Mouse (Mus musculus): ENCODE results near the gene Eif3i. TPM values are rescaled to one million over a fixed set of nuclear protein-coding genes. Genes with fewer than 3 reads are reported as not detected.
A peak's percentile ranks its signal among the peaks of the same experiment; 100 is the strongest.

The Eif3i gene
- polyA plus RNA-seq, 1 experiment from 2014 or later = 257 TPM

DNA sequence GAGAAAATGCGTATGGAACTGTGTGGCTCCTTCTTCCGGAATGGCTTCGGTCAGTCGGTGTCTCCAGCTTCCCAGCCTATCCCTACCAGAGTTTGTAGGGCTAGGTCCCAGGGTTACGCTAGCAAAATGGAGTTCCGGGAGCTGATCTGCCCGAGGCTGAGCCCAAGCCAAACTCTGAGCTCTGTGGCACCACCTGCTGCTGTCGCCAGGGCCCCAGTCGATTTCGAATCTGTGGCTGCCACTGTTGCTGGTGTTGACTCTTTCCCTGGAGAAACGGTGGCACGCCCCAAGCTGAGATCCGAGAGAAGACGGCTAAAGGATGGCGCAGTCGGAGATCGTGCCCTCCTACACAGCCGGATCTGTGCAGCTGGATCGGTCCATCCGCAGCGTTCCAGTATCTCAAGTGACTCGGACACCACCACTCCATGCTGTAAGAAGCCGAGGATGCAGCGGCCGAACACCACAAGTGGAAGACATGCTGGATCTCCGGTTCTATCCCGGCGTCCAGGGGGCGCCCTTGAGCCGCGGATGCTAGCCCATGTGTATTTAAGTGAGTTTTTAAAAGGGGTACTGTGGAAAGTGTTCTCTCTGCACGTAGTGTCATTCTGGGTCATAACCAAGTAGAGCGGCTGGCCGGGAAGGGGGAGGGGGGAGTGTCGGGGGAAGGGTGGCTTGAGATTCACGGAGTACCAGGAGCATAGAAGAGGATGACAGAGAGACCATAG is 15.4 kb downstream of the Eif3i start:
- Histone ChIP-seq H3K4me1 (no peaks in the 10 kb centered on the region), H3K9me3 (no peaks in the 10 kb centered on the region), H3K27ac (0 out of 2 replicates have a peak overlapping the region, but pooled peaks have one; percentile 23), H3K9ac (peak overlapping the region; percentile 45), H3K4me2 (replicated peaks) (peak overlapping the region; percentile 70), H3K36me3 (peaks cover under 1% of the 10 kb centered on the region; the same call in 1 of the 2 replicates), H3K27me3 (no peaks in the 10 kb centered on the region), H3K4me3 (peak overlapping the region; percentile 46)
- WGBS = 1% methylated on average over 36 of the region's 36 CpGs
- peak; percentile 84 for ATAC-seq (ENCODE audit: insufficient number of reproducible peaks, insufficient read depth, low FRiP score, low TSS enrichment)

DNA sequence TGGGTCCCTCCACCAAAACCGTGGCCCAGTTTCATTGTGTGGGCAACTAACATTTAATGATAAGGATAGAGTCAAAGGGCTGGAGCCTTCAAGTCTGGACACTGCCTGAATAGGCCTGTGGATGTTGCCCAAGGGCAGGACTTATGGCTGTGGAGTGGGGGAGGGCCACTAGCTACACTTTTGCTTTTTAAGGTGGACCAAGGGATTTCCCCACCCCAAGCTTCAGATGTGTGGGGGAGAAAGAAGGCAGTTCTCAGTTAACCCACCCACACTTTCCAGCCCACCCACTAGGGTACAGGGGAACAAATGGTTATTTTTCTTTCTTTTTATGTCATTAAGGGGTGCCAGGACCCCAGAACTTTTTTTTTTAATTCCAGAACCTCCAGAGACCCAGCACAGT is 16.1 kb downstream of the Eif3i start:
- H3K27ac ChIP-seq = no peak overlapping the region
- no peaks in the 10 kb centered on the region for H3K9me3 ChIP-seq
- no peak overlapping the region for H3K9ac ChIP-seq
- no peaks in the 10 kb centered on the region for H3K27me3 ChIP-seq
- H3K4me1 ChIP-seq = no peaks in the 10 kb centered on the region
- H3K36me3 ChIP-seq = no peaks in the 10 kb centered on the region
- 67% methylated on average over 1 of the region's 1 CpGs for WGBS
- H3K4me3 ChIP-seq = peak overlapping the region; percentile 46
- no peak for ATAC-seq (ENCODE audit: insufficient number of reproducible peaks, insufficient read depth, low FRiP score, low TSS enrichment)
- peak overlapping the region; percentile 70 for H3K4me2 ChIP-seq (replicated peaks)

DNA sequence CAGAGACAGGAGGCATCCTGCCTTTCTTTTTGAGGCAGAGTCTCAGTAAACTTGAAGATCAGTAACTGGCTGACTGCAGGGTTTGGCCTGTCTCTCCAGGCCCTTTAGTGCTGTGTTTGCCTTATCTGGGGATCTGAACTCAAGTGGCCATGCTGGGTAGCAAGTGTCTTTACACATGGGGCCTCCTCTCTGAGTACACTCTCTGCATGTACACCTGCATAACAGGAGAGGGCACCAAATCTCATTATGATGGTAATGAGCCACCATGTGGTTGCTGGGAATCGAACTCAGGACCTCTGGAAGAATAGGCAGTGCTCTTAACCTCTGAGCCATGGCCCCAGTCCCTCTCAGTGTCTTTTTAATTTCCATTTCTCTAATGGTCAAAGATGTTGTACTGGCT is 18.2 kb downstream of the Eif3i start:
- no peak overlapping the region for H3K4me3 ChIP-seq
- no peaks in the 10 kb centered on the region for H3K36me3 ChIP-seq
- ATAC-seq (ENCODE audit: insufficient number of reproducible peaks, insufficient read depth, low FRiP score, low TSS enrichment) = no peak
- no peaks in the 10 kb centered on the region for H3K4me1 ChIP-seq
- H3K27me3 ChIP-seq = no peaks in the 10 kb centered on the region
- WGBS = 83% methylated on average over 1 of the region's 1 CpGs
- no peaks in the 10 kb centered on the region for H3K9me3 ChIP-seq
- no peak overlapping the region for H3K9ac ChIP-seq
- no peak overlapping the region for H3K4me2 ChIP-seq (replicated peaks)
- no peak overlapping the region for H3K27ac ChIP-seq

DNA sequence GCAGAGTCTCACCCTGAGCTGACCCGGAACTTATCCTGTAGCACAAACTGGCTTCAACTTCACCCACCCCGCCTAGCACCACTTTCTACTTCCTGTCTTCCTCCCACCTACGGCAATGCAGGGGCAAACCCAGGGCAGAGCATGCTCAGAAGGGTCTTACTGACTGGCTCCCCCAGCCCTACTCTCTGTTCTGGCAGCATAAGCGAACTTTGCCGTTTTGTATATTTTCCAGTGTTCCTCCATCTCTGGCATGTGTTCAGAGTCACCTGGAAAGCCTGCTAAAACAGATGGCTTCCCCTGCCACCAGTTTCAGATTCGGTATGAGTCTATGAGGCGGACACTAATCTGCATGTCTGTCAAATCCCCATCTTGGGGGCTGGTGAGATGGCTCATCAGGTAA is 20.1 kb downstream of the Eif3i start:
- 69% methylated on average over 7 of the region's 7 CpGs for WGBS
- Histone ChIP-seq H3K9ac (no peak overlapping the region), H3K36me3 (no peaks in the 10 kb centered on the region), H3K4me1 (no peaks in the 10 kb centered on the region), H3K4me2 (replicated peaks) (no peak overlapping the region), H3K27ac (no peak overlapping the region), H3K9me3 (no peaks in the 10 kb centered on the region), H3K27me3 (no peaks in the 10 kb centered on the region), H3K4me3 (no peak overlapping the region)
- ATAC-seq (ENCODE audit: insufficient number of reproducible peaks, insufficient read depth, low FRiP score, low TSS enrichment) = no peak

DNA sequence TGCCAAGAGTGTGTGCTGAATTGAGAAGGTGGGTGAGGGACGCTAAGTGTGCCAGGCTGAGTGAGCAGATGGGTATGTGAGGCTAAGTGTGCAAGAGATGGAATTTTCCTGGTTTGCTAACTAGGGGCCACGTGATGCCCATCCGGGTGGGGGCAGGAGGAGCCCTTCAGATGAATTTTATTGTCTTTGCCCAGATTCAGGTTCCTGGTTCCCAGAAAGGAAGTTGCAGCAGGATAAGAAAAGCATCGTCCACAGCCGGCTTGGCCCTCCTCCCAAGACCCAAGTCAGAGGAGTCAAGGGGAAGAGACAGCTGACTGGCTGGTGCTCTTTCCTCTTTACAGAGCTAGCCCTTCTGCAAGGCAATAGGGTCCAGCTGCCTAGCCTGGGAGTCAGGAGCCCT is 22.0 kb downstream of the Eif3i start, which contains the start of gene Fam167b:
Gene Fam167b, minus strand, starts transcription at position 84 of the 400 bp plus-strand sequence.
- H3K27ac ChIP-seq = no peak within 1 kb of the TSS; the same call in 1 of the 2 replicates
- no peak within 1 kb of the TSS for H3K9ac ChIP-seq
- no peak within 1 kb of the TSS for H3K4me2 ChIP-seq (replicated peaks)
- peaks cover 4% of the 10 kb centered on the region; the same call in 1 of the 2 replicates for H3K4me1 ChIP-seq
- H3K36me3 ChIP-seq = no peaks in the 10 kb centered on the region
- no peaks in the 10 kb centered on the region for H3K27me3 ChIP-seq
- WGBS = 90% methylated on average over 5 of the region's 5 CpGs
- no peak for ATAC-seq (ENCODE audit: insufficient number of reproducible peaks, insufficient read depth, low FRiP score, low TSS enrichment)
- no peak within 1 kb of the TSS for H3K4me3 ChIP-seq
- H3K9me3 ChIP-seq = no peaks in the 10 kb centered on the region

DNA sequence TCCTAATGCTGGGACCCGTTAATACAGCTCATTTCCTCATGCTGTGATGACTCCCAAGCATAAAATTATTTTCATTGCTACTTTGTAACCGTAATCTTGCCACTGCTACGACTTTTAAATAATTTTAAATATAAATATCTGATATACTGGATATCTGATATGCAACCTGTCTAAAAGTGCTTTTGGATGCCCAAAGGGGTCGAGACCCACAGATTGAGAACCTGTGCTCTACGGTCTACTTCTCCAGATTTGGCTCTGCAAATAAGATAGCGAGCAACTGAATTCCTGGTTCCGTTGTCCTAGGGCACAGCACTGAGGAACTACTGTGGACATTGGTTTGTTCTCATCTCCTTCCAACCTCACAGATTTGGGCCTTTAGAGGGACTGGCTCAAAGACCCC is 22.8 kb downstream of the Eif3i start:
- H3K27me3 ChIP-seq = no peaks in the 10 kb centered on the region
- no peak overlapping the region for H3K9ac ChIP-seq
- H3K36me3 ChIP-seq = no peaks in the 10 kb centered on the region
- no peak for ATAC-seq (ENCODE audit: insufficient number of reproducible peaks, insufficient read depth, low FRiP score, low TSS enrichment)
- 81% methylated on average over 7 of the region's 7 CpGs for WGBS
- peaks cover 4% of the 10 kb centered on the region; the same call in 1 of the 2 replicates for H3K4me1 ChIP-seq
- no peaks in the 10 kb centered on the region for H3K9me3 ChIP-seq
- H3K4me2 ChIP-seq (replicated peaks) = no peak overlapping the region
- H3K27ac ChIP-seq = no peak overlapping the region
- no peak overlapping the region for H3K4me3 ChIP-seq

DNA sequence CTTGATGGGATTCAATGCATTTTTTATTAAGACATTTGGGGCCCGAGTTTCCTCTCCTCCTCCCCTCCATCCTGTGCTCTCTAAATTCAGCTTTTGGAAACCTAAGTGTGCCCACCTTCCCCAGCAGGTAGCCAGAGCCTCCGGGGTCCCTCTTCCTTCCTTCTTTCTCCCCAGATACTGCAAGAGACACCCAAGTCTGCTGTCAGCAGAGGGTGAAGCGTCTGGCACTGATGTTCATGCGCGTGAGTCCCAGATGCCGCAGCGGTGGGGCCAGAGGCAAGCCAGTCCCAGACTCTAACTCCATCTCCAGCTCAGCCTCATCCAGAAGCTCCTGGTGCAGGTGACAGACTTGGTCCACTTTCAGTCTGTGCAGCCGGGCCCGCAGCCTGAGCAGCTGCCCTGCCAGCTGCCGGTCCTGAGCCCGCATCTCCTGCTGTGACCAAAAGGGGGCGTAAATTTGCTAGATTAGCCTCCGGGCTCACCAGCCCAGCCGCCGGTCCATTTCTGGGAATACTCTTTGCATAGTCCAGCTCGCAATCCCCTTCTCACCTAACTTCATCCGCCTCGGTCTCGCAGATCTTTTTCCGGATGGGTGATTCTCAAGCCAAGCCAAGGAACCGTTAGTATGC is 23.5 kb downstream of the Eif3i start:
- ATAC-seq (ENCODE audit: insufficient number of reproducible peaks, insufficient read depth, low FRiP score, low TSS enrichment) = no peak
- H3K9ac ChIP-seq = no peak overlapping the region
- no peak overlapping the region for H3K4me3 ChIP-seq
- peak overlapping the region; percentile 12; the same call in 1 of the 2 replicates for H3K4me2 ChIP-seq (replicated peaks)
- no peaks in the 10 kb centered on the region for H3K9me3 ChIP-seq
- H3K4me1 ChIP-seq = peaks cover 4% of the 10 kb centered on the region; the same call in 1 of the 2 replicates
- H3K36me3 ChIP-seq = no peaks in the 10 kb centered on the region
- no peaks in the 10 kb centered on the region for H3K27me3 ChIP-seq
- no peak overlapping the region for H3K27ac ChIP-seq
- 35% methylated on average over 21 of the region's 21 CpGs for WGBS

DNA sequence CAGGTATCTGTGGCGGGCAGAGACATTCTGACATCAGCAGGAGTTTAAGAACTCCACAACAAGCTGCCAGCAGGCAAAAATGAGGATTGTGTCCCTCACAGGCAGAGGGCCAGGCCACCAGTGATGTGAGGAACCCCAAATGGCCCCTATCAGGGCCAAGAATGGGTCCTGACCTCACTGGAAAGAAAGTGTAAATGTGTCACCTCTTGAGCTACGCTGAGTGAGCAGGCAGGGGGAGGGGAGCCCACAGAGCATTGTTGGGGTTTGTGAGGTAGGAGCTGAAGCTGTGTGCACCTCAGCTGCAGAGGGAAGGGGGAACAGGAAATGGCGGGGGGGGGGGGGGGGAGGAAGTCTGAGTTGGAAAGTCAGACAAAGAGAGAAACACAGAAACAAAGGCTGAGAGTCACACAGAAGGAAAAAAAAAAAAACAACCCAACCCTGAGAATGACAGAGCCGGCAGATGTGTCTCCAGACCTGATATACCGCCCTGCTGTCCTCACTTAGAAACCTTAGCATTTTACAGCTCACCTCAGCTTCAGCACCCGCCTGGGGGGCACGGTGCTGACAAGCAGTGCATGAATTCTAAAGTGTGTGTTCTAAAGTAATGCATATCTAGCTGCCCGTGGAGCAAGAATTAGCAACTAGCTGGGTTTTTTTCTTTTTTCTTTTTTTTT is 25.1 kb downstream of the Eif3i start:
- no peak overlapping the region for H3K9ac ChIP-seq
- H3K4me2 ChIP-seq (replicated peaks) = no peak overlapping the region
- no peak overlapping the region for H3K4me3 ChIP-seq
- 52% methylated on average over 7 of the region's 8 CpGs for WGBS
- 0 out of 2 replicates have a peak overlapping the region, but pooled peaks have one; percentile 11 for H3K27ac ChIP-seq
- no peaks in the 10 kb centered on the region for H3K9me3 ChIP-seq
- no peak for ATAC-seq (ENCODE audit: insufficient number of reproducible peaks, insufficient read depth, low FRiP score, low TSS enrichment)
- peaks cover 4% of the 10 kb centered on the region; the same call in 1 of the 2 replicates for H3K4me1 ChIP-seq
- no peaks in the 10 kb centered on the region for H3K36me3 ChIP-seq
- H3K27me3 ChIP-seq = no peaks in the 10 kb centered on the region

DNA sequence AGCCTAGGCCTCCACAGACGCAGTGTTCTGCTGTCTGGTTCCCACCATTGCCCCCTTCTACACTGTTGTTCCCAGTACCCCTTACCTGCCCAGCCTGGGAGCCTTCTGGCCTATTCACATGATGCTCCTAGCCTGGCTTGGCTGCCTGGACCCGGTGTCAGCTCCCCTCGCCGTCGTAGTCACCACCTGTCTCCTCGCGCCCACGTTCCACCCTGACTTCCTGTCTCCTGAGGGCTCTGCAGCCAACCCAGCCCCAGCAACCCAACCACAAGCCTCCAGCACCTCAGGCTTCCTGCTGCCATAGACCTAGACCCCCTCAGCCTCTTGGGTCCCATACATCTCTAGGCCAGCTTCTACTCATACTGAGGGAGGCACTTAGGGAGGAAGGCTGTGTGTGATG is 27.0 kb downstream of the Eif3i start, which contains the start of gene Lck:
Gene Lck, minus strand, starts transcription at position 212 of the 400 bp plus-strand sequence.
- Histone ChIP-seq H3K4me1 (peaks cover 4% of the 10 kb centered on the region; the same call in 1 of the 2 replicates), H3K36me3 (no peaks in the 10 kb centered on the region), H3K9ac (no peak within 1 kb of the TSS), H3K9me3 (no peaks in the 10 kb centered on the region), H3K4me2 (replicated peaks) (no peak within 1 kb of the TSS), H3K27ac (no peak within 1 kb of the TSS), H3K27me3 (no peaks in the 10 kb centered on the region), H3K4me3 (no peak within 1 kb of the TSS)
- no peak for ATAC-seq (ENCODE audit: insufficient number of reproducible peaks, insufficient read depth, low FRiP score, low TSS enrichment)
- WGBS = 92% methylated on average over 8 of the region's 8 CpGs

DNA sequence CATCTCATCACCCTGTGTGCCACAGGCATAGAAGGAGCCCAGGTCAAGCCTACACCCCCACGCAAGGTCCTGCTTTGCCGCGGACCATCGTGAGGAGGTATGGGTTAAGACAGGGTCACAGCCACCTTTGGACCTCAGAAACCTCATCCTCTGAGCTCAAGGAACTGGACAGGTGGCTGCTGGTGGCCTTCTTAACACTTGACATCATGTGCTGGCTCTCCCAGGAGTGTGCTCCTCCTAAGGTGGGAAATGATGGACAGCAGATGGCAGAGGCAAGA is 27.4 kb downstream of the Eif3i start:
- whole genome bisulfite sequencing = 95% methylated on average over 4 of the region's 4 CpGs
- Histone ChIP-seq H3K9ac (no peak overlapping the region), H3K4me3 (no peak overlapping the region), H3K27ac (no peak overlapping the region), H3K36me3 (no peaks in the 10 kb centered on the region), H3K27me3 (no peaks in the 10 kb centered on the region), H3K9me3 (no peaks in the 10 kb centered on the region), H3K4me2 (replicated peaks) (no peak overlapping the region), H3K4me1 (peaks cover 4% of the 10 kb centered on the region; the same call in 1 of the 2 replicates)
- no peak for ATAC-seq (ENCODE audit: insufficient number of reproducible peaks, insufficient read depth, low FRiP score, low TSS enrichment)

DNA sequence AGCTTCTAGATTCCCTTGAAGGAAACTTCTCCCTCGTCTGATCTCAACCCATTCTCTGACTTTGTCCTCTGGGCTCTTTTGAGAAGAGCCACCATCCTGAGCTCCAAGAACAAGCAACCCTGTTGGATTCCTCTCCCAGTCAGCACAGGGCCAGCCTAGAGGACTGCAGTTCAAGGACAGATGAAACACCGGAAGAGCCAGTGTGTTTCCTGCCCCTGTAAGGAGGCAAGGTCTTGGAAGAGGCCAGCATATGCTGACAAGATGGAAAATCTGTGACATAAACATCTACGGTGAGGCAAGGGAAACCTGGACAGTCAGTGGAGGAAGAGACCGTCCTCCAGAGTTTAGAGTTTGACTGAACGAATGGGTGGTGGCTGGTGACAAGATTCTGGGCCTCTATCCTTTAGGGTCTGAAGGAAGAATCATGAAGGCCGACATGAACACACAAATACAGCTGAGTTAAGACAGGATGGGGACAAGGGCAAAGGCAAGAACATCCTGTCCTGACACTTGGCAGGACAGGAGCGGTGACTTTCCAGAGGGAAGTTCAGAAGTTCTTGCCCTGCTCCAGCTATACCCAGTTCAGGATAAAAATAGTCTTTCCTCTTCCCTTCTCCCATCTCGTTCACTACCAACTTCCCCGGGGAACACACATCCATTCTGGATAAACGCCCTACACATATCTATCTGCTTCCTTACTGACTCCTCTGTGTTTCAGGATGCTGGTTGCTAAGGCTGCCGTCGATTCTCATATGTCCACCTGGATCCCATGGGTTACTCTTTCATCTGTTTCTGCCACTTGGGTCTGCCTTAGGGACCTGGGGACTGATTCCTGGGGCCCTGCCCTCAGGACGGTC is 28.0 kb downstream of the Eif3i start:
- 87% methylated on average over 13 of the region's 13 CpGs for WGBS
- Histone ChIP-seq H3K4me3 (no peak overlapping the region), H3K27me3 (no peaks in the 10 kb centered on the region), H3K27ac (no peak overlapping the region), H3K4me2 (replicated peaks) (no peak overlapping the region), H3K9me3 (no peaks in the 10 kb centered on the region), H3K9ac (no peak overlapping the region), H3K4me1 (peaks cover 4% of the 10 kb centered on the region; the same call in 1 of the 2 replicates), H3K36me3 (no peaks in the 10 kb centered on the region)
- no peak for ATAC-seq (ENCODE audit: insufficient number of reproducible peaks, insufficient read depth, low FRiP score, low TSS enrichment)
